Mouse (Mus musculus) lung, embryonic 15.5 days (tissue): ENCODE results near the gene Atxn10. TPM values are rescaled to one million over a fixed set of nuclear protein-coding genes. Genes with fewer than 3 reads are reported as not detected.

Experiments
- ATAC-seq: fragments of 200-750 bp; cut with Nextera tagmentation; 2 replicates; pipeline ENCODE4 v1.8.0; 2017; ENCODE audit warnings: moderate number of reproducible peaks, borderline replicate concordance; ENCODE audit not compliant: low FRiP score, low TSS enrichment; ENCODE audit errors: extremely low read depth
- H3K27ac ChIP-seq: fragments of 300-500 bp; sonication (generic); 2 replicates; pipeline ENCODE4 v1.5.1; 2015; ENCODE audit warnings: moderate library complexity, mild to moderate bottlenecking, inconsistent platforms
- H3K27me3 ChIP-seq: fragments of 300-500 bp; sonication (generic); 2 replicates; pipeline ENCODE4 v1.6.1; 2015; ENCODE audit warnings: inconsistent platforms
- H3K36me3 ChIP-seq: fragments of 300-500 bp; sonication (generic); 2 replicates; pipeline ENCODE4 v1.6.1; 2015; ENCODE audit warnings: inconsistent platforms
- H3K4me1 ChIP-seq: fragments of 300-500 bp; sonication (generic); 2 replicates; pipeline ENCODE4 v1.6.1; 2015; ENCODE audit warnings: inconsistent platforms
- H3K4me2 ChIP-seq: fragments of 300-500 bp; sonication (generic); 2 replicates; pipeline ENCODE4 v1.6.1; 2015; ENCODE audit warnings: inconsistent platforms, mild to moderate bottlenecking, moderate library complexity
- H3K4me3 ChIP-seq: fragments of 300-500 bp; sonication (generic); 2 replicates; pipeline ENCODE4 v1.5.1; 2015; ENCODE audit warnings: mild to moderate bottlenecking, inconsistent platforms
- H3K9ac ChIP-seq: fragments of 300-500 bp; sonication (generic); 2 replicates; pipeline ENCODE4 v1.6.1; 2015; ENCODE audit warnings: inconsistent platforms
- H3K9me3 ChIP-seq: fragments of 300-500 bp; sonication (generic); 2 replicates; pipeline ENCODE4 v1.6.1; 2016; ENCODE audit warnings: inconsistent platforms
- WGBS: fragments of 180-500 bp; shearing (Covaris S2); methylation state at CpG from one replicate; pipeline ENCODE4 v1.1.7; 2015; 5-methylcytosine and 5-hydroxymethylcytosine counted together
- polyA plus RNA-seq: library from polyadenylated mRNA; unstranded; fragments of >200 nt; fragmentation: Nextera tagmentation; extraction: Ambion mirVana; gene quantifications from 2 replicates; pipeline ENCODE4 v1.2.1, GENCODE M21; 2015

The Atxn10 gene
- polyA plus RNA-seq, 1 experiment from 2014 or later: 350 TPM

- no peaks in the 10 kb centered on the region for H3K27me3 ChIP-seq
- peaks cover 19% of the 10 kb centered on the region; the same call in 1 of the 2 replicates for H3K4me1 ChIP-seq
- H3K9ac ChIP-seq: no peak overlapping the region
- H3K4me3 ChIP-seq: no peak overlapping the region
- H3K4me2 ChIP-seq: no peak overlapping the region
- peaks cover 23% of the 10 kb centered on the region for H3K36me3 ChIP-seq
- peak overlapping the region; percentile 13; the same call in 1 of the 2 replicates for H3K27ac ChIP-seq
- no peak for ATAC-seq
- H3K9me3 ChIP-seq: no peaks in the 10 kb centered on the region
- 58% methylated on average over 4 of the region's 4 CpGs for WGBS
Measured at GRCm38 (mm10) chr15:85359901-85360300, 23.9 kb downstream of the Atxn10 start.

GRCm38 (mm10) chr15:85364366-85364765 lies 28.3 kb downstream of the Atxn10 start:
- 81% methylated on average over 3 of the region's 3 CpGs for WGBS
- no peaks in the 10 kb centered on the region for H3K27me3 ChIP-seq
- peaks cover 46% of the 10 kb centered on the region for H3K36me3 ChIP-seq
- no peaks in the 10 kb centered on the region for H3K9me3 ChIP-seq
- no peak overlapping the region for H3K9ac ChIP-seq
- no peak for ATAC-seq
- H3K4me2 ChIP-seq: no peak overlapping the region
- no peak overlapping the region for H3K4me3 ChIP-seq
- no peak overlapping the region for H3K27ac ChIP-seq
- H3K4me1 ChIP-seq: peaks cover 4% of the 10 kb centered on the region; the same call in 1 of the 2 replicates

GRCm38 (mm10) chr15:85366938-85367337 lies 30.9 kb downstream of the Atxn10 start:
- Histone ChIP-seq H3K9me3 (no peaks in the 10 kb centered on the region), H3K27ac (no peak overlapping the region), H3K36me3 (peaks cover 34% of the 10 kb centered on the region), H3K4me2 (no peak overlapping the region), H3K9ac (no peak overlapping the region), H3K4me1 (0 out of 2 replicates have a peak, but pooled peaks cover 3% of the 10 kb centered on the region), H3K4me3 (no peak overlapping the region), H3K27me3 (no peaks in the 10 kb centered on the region)
- WGBS: 79% methylated on average over 5 of the region's 5 CpGs
- ATAC-seq: no peak

GRCm38 (mm10) chr15:85369765-85370164 lies 33.7 kb downstream of the Atxn10 start:
- Histone ChIP-seq H3K27me3 (no peaks in the 10 kb centered on the region), H3K4me3 (no peak overlapping the region), H3K9ac (no peak overlapping the region), H3K9me3 (no peaks in the 10 kb centered on the region), H3K4me1 (0 out of 2 replicates have a peak, but pooled peaks cover 3% of the 10 kb centered on the region), H3K36me3 (peaks cover 24% of the 10 kb centered on the region), H3K27ac (no peak overlapping the region), H3K4me2 (no peak overlapping the region)
- ATAC-seq: no peak
- WGBS: 14% methylated on average over 3 of the region's 3 CpGs

- 0 out of 2 replicates have a peak, but pooled peaks cover 3% of the 10 kb centered on the region for H3K4me1 ChIP-seq
- no peak overlapping the region for H3K9ac ChIP-seq
- no peak overlapping the region for H3K4me3 ChIP-seq
- H3K4me2 ChIP-seq: no peak overlapping the region
- H3K27ac ChIP-seq: no peak overlapping the region
- H3K9me3 ChIP-seq: no peaks in the 10 kb centered on the region
- H3K27me3 ChIP-seq: no peaks in the 10 kb centered on the region
- H3K36me3 ChIP-seq: peaks cover 21% of the 10 kb centered on the region; the same call in 1 of the 2 replicates
- ATAC-seq: no peak
Measured at GRCm38 (mm10) chr15:85373125-85373524, 37.1 kb downstream of the Atxn10 start.

- H3K27me3 ChIP-seq: no peaks in the 10 kb centered on the region
- no peak overlapping the region for H3K9ac ChIP-seq
- WGBS: 45% methylated on average over 9 of the region's 9 CpGs
- no peaks in the 10 kb centered on the region for H3K9me3 ChIP-seq
- H3K4me1 ChIP-seq: peaks cover 13% of the 10 kb centered on the region; the same call in 1 of the 2 replicates
- ATAC-seq: no peak
- peaks cover 32% of the 10 kb centered on the region for H3K36me3 ChIP-seq
- H3K27ac ChIP-seq: peak overlapping the region; percentile 24; the same call in 1 of the 2 replicates
- no peak overlapping the region for H3K4me3 ChIP-seq
- no peak overlapping the region for H3K4me2 ChIP-seq
Measured at GRCm38 (mm10) chr15:85383477-85383876, 47.4 kb downstream of the Atxn10 start.

GRCm38 (mm10) chr15:85388696-85389095 lies 52.7 kb downstream of the Atxn10 start:
- H3K4me3 ChIP-seq: no peak overlapping the region
- H3K9me3 ChIP-seq: no peaks in the 10 kb centered on the region
- peaks cover 23% of the 10 kb centered on the region for H3K36me3 ChIP-seq
- no peak for ATAC-seq
- 93% methylated on average over 3 of the region's 3 CpGs for WGBS
- no peak overlapping the region for H3K9ac ChIP-seq
- H3K4me1 ChIP-seq: peaks cover 11% of the 10 kb centered on the region; the same call in 1 of the 2 replicates
- H3K4me2 ChIP-seq: no peak overlapping the region
- H3K27me3 ChIP-seq: no peaks in the 10 kb centered on the region
- H3K27ac ChIP-seq: no peak overlapping the region

- Histone ChIP-seq H3K36me3 (peaks cover 19% of the 10 kb centered on the region), H3K4me1 (peaks cover 5% of the 10 kb centered on the region; the same call in 1 of the 2 replicates), H3K9ac (no peak overlapping the region), H3K4me2 (no peak overlapping the region), H3K27me3 (no peaks in the 10 kb centered on the region), H3K27ac (no peak overlapping the region), H3K9me3 (no peaks in the 10 kb centered on the region), H3K4me3 (no peak overlapping the region)
- ATAC-seq: no peak
- 79% methylated on average over 4 of the region's 4 CpGs for WGBS
Measured at GRCm38 (mm10) chr15:85389915-85390314, 53.9 kb downstream of the Atxn10 start.

GRCm38 (mm10) chr15:85395360-85395759 lies 59.3 kb downstream of the Atxn10 start:
- no peak overlapping the region for H3K4me3 ChIP-seq

GRCm38 (mm10) chr15:85401926-85402325 lies 65.9 kb downstream of the Atxn10 start:
- 71% methylated on average over 7 of the region's 7 CpGs for WGBS
- Histone ChIP-seq H3K4me3 (no peak overlapping the region), H3K27ac (no peak overlapping the region), H3K9me3 (no peaks in the 10 kb centered on the region), H3K36me3 (no peaks in the 10 kb centered on the region), H3K4me2 (no peak overlapping the region), H3K4me1 (peaks cover 5% of the 10 kb centered on the region), H3K27me3 (no peaks in the 10 kb centered on the region), H3K9ac (no peak overlapping the region)
- ATAC-seq: no peak

More at GRCm38 (mm10) chr15:85395360-85395759, 59.3 kb downstream of the Atxn10 start:
- H3K4me2 ChIP-seq: no peak overlapping the region
- 70% methylated on average over 9 of the region's 9 CpGs for WGBS
- H3K27me3 ChIP-seq: no peaks in the 10 kb centered on the region
- peak overlapping the region; percentile 46; the same call in 1 of the 2 replicates for H3K27ac ChIP-seq
- H3K36me3 ChIP-seq: peaks cover 22% of the 10 kb centered on the region; the same call in 1 of the 2 replicates
- H3K9me3 ChIP-seq: no peaks in the 10 kb centered on the region
- no peak; the same call in 1 of the 2 replicates for ATAC-seq
- no peak overlapping the region for H3K9ac ChIP-seq
- H3K4me1 ChIP-seq: 0 out of 2 replicates have a peak, but pooled peaks cover 2% of the 10 kb centered on the region

GRCm38 (mm10) chr15:85403256-85403731 lies 67.2 kb downstream of the Atxn10 start:
- 76% methylated on average over 4 of the region's 4 CpGs for WGBS
- Histone ChIP-seq H3K27me3 (no peaks in the 10 kb centered on the region), H3K4me1 (peaks cover 5% of the 10 kb centered on the region), H3K9me3 (no peaks in the 10 kb centered on the region), H3K4me2 (no peak overlapping the region), H3K4me3 (no peak overlapping the region), H3K36me3 (no peaks in the 10 kb centered on the region), H3K27ac (no peak overlapping the region; the same call in 1 of the 2 replicates), H3K9ac (no peak overlapping the region)
- peak; percentile 55; the same call in 1 of the 2 replicates for ATAC-seq

GRCm38 (mm10) chr15:85404739-85405138 lies 68.7 kb downstream of the Atxn10 start:
- Histone ChIP-seq H3K4me1 (peaks cover 5% of the 10 kb centered on the region), H3K27ac (no peak overlapping the region), H3K9ac (no peak overlapping the region), H3K4me2 (no peak overlapping the region), H3K4me3 (no peak overlapping the region), H3K27me3 (no peaks in the 10 kb centered on the region), H3K9me3 (no peaks in the 10 kb centered on the region), H3K36me3 (no peaks in the 10 kb centered on the region)
- ATAC-seq: no peak
- WGBS: 78% methylated on average over 4 of the region's 4 CpGs
